Mouse (Mus musculus): ENCODE results near the gene Agpat2. TPM values are rescaled to one million over a fixed set of nuclear protein-coding genes. Genes with fewer than 3 reads are reported as not detected.

The Agpat2 gene
- polyA plus RNA-seq, 1 experiment from 2014 or later: 24.6 TPM

GRCm38 (mm10) chr2:26617928-26618327, 13.7 kb upstream of the Agpat2 start:
- no peak overlapping the region for H3K9ac ChIP-seq
- H3K9me3 ChIP-seq: no peaks in the 10 kb centered on the region
- no peaks in the 10 kb centered on the region for H3K27me3 ChIP-seq
- no peak overlapping the region for H3K4me2 ChIP-seq (replicated peaks)
- no peak for ATAC-seq (ENCODE audit: low FRiP score, low read depth)
- no peaks in the 10 kb centered on the region for H3K4me1 ChIP-seq
- H3K27ac ChIP-seq: no peak overlapping the region
- no peaks in the 10 kb centered on the region for H3K36me3 ChIP-seq
- no peak overlapping the region for H3K4me3 ChIP-seq
- WGBS: 56% methylated on average over 7 of the region's 7 CpGs

- H3K4me3 ChIP-seq: no peak overlapping the region
- WGBS: 75% methylated on average over 6 of the region's 6 CpGs
- H3K9ac ChIP-seq: no peak overlapping the region
- H3K27ac ChIP-seq: no peak overlapping the region
- H3K27me3 ChIP-seq: no peaks in the 10 kb centered on the region
- no peaks in the 10 kb centered on the region for H3K4me1 ChIP-seq
- H3K36me3 ChIP-seq: no peaks in the 10 kb centered on the region
- no peak overlapping the region for H3K4me2 ChIP-seq (replicated peaks)
- ATAC-seq (ENCODE audit: low FRiP score, low read depth): no peak
- H3K9me3 ChIP-seq: no peaks in the 10 kb centered on the region
These were observed 13.1 kb upstream of the Agpat2 start for GRCm38 (mm10) chr2:26617331-26617730.

DNA sequence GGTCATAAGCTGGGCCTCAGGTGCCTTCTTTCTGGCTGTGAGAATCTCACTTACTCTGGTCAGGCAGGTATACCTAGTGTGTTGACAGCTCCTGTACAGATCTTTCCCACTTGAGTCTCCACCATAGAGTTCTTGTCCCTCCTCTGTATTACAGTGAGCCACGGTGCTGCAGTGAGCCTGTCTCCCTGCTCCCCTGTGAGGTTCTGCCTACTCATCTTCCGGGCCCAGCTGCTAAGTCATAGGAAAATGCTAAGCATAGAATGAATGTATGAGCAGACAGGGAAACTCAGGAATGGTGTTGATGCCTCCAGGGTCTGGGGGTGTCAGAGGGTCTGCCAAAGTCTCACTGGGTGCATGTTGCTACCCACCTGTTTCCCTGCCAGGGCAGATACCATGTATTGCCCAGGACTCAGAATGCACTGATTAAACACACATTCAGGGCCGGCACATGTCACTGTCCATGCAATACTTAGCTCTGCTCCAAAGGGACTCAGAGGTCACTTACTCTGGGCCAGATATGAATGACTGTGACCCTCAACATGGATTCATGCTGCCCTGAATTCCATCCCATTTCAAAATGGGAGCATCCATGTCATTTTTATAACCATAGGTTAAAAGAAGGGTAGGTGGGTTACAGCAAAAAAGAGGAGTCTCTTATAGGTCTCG, 11.4 kb upstream of the Agpat2 start:
- H3K4me3 ChIP-seq: no peak overlapping the region
- WGBS: 83% methylated on average over 4 of the region's 4 CpGs

DNA sequence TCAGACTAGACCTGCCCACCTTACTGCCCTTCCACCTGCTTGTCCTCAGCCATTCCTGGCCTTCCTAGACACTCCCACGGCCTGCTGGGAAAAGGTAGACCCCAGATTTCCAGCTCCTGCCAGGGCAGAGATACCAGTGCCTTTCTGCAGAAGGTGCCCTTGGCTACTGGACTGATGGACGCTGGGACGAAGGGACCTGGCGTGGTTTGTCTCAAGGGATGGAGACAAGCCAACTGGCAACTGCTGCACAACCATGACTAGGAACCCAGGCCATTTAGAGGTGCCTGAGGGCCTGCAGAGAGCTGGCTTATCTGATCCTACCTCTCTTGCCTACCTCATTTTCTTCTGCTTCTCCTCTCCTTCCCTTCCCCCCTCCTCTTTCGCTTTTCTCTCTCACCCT, 10.7 kb upstream of the Agpat2 start:
- ATAC-seq (ENCODE audit: low FRiP score, low read depth): no peak
- Histone ChIP-seq H3K4me1 (no peaks in the 10 kb centered on the region), H3K27ac (no peak overlapping the region), H3K9ac (no peak overlapping the region), H3K4me2 (replicated peaks) (no peak overlapping the region), H3K9me3 (no peaks in the 10 kb centered on the region), H3K27me3 (no peaks in the 10 kb centered on the region), H3K4me3 (no peak overlapping the region), H3K36me3 (no peaks in the 10 kb centered on the region)
- 74% methylated on average over 5 of the region's 5 CpGs for WGBS

More for the DNA sequence above, 11.4 kb upstream of the Agpat2 start:
- Histone ChIP-seq H3K36me3 (no peaks in the 10 kb centered on the region), H3K27ac (no peak overlapping the region), H3K27me3 (no peaks in the 10 kb centered on the region), H3K9me3 (no peaks in the 10 kb centered on the region), H3K4me1 (no peaks in the 10 kb centered on the region), H3K4me2 (replicated peaks) (no peak overlapping the region), H3K9ac (no peak overlapping the region)
- ATAC-seq (ENCODE audit: low FRiP score, low read depth): no peak

- Histone ChIP-seq H3K9ac (no peak overlapping the region), H3K27me3 (0 out of 2 replicates have a peak, but pooled peaks cover 3% of the 10 kb centered on the region), H3K36me3 (no peaks in the 10 kb centered on the region), H3K27ac (no peak overlapping the region), H3K9me3 (no peaks in the 10 kb centered on the region), H3K4me3 (no peak overlapping the region), H3K4me2 (replicated peaks) (no peak overlapping the region), H3K4me1 (peaks cover 6% of the 10 kb centered on the region; the same call in 1 of the 2 replicates)
- no peak for ATAC-seq (ENCODE audit: low FRiP score, low read depth)
These were observed 7.7 kb upstream of the Agpat2 start for GRCm38 (mm10) chr2:26611896-26612295.

GRCm38 (mm10) chr2:26611054-26611453, 6.8 kb upstream of the Agpat2 start:
- Histone ChIP-seq H3K4me1 (peaks cover 8% of the 10 kb centered on the region; the same call in 1 of the 2 replicates), H3K36me3 (no peaks in the 10 kb centered on the region), H3K4me3 (no peak overlapping the region), H3K9me3 (no peaks in the 10 kb centered on the region), H3K4me2 (replicated peaks) (no peak overlapping the region), H3K27me3 (peaks cover 6% of the 10 kb centered on the region), H3K27ac (no peak overlapping the region), H3K9ac (no peak overlapping the region)
- no peak for ATAC-seq (ENCODE audit: low FRiP score, low read depth)

GRCm38 (mm10) chr2:26610526-26610925, 6.3 kb upstream of the Agpat2 start:
- no peak for ATAC-seq (ENCODE audit: low FRiP score, low read depth)

GRCm38 (mm10) chr2:26609261-26609661, 5.0 kb upstream of the Agpat2 start:
- no peak overlapping the region for H3K27ac ChIP-seq
- H3K4me1 ChIP-seq: peaks cover 11% of the 10 kb centered on the region
- H3K9ac ChIP-seq: no peak overlapping the region
- no peak overlapping the region for H3K4me2 ChIP-seq (replicated peaks)
- no peak overlapping the region for H3K4me3 ChIP-seq
- no peaks in the 10 kb centered on the region for H3K36me3 ChIP-seq
- peaks cover 9% of the 10 kb centered on the region for H3K27me3 ChIP-seq
- ATAC-seq (ENCODE audit: low FRiP score, low read depth): no peak
- no peaks in the 10 kb centered on the region for H3K9me3 ChIP-seq

More at GRCm38 (mm10) chr2:26610526-26610925, 6.3 kb upstream of the Agpat2 start:
- H3K9ac ChIP-seq: no peak overlapping the region
- H3K36me3 ChIP-seq: no peaks in the 10 kb centered on the region
- no peak overlapping the region for H3K27ac ChIP-seq
- no peaks in the 10 kb centered on the region for H3K9me3 ChIP-seq
- WGBS: 84% methylated on average over 3 of the region's 3 CpGs
- H3K4me3 ChIP-seq: no peak overlapping the region
- H3K4me2 ChIP-seq (replicated peaks): no peak overlapping the region
- peaks cover 6% of the 10 kb centered on the region for H3K27me3 ChIP-seq
- peaks cover 8% of the 10 kb centered on the region; the same call in 1 of the 2 replicates for H3K4me1 ChIP-seq

DNA sequence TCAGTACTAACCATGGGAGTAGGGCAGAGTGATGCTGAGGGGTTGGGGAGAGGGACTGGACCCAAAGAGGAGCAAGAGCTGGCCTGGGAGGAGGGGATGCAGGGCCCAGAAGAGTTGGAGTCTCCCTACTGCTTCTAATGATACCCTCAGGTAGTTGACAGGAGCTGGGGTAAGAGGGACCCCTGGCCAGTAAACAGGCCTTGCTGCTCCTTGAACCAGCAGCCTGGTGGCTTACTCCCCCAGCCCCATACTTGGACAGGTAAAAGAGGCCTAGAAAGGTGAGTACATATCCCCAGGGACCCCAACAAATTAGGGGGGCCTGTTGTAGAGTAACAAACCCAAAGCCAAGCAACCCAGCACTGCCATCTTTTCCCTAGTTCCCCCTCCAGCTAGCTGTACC, 4.6 kb upstream of the Agpat2 start:
- H3K36me3 ChIP-seq: no peaks in the 10 kb centered on the region
- no peaks in the 10 kb centered on the region for H3K9me3 ChIP-seq
- ATAC-seq (ENCODE audit: low FRiP score, low read depth): no peak
- no peak overlapping the region for H3K4me2 ChIP-seq (replicated peaks)
- H3K27ac ChIP-seq: no peak overlapping the region
- peaks cover 12% of the 10 kb centered on the region for H3K4me1 ChIP-seq
- peaks cover 9% of the 10 kb centered on the region for H3K27me3 ChIP-seq
- H3K4me3 ChIP-seq: no peak overlapping the region
- no peak overlapping the region for H3K9ac ChIP-seq

- no peak for ATAC-seq (ENCODE audit: low FRiP score, low read depth)
- Histone ChIP-seq H3K9me3 (no peaks in the 10 kb centered on the region), H3K4me1 (peaks cover 24% of the 10 kb centered on the region), H3K4me2 (replicated peaks) (no peak overlapping the region), H3K27ac (no peak overlapping the region), H3K27me3 (peaks cover 11% of the 10 kb centered on the region), H3K9ac (no peak overlapping the region), H3K4me3 (no peak overlapping the region), H3K36me3 (no peaks in the 10 kb centered on the region)
- 42% methylated on average over 6 of the region's 6 CpGs for WGBS
These were observed 3.1 kb upstream of the Agpat2 start for GRCm38 (mm10) chr2:26607056-26607910.

DNA sequence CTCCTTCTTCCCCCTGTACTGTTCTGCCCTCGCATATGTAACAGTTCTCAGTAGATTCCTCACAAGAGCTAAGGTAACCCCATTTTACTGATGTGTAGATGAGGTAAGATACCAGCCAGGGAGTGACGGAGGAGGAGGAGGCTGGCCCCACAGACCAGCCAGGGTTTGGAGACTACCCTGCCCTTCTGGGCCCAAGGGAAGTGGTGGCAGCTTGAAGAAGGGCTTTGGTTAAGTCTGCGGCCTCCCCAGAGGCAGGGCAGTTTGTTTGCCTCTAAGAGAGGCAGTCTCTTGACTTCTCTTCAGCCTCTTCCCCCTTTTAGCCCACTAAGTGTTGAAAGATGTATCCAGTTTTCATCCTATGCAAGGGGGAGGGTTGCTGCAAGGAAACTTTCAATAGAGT, 2.4 kb upstream of the Agpat2 start:
- Histone ChIP-seq H3K36me3 (no peaks in the 10 kb centered on the region), H3K4me3 (no peak overlapping the region), H3K27ac (no peak overlapping the region), H3K27me3 (peaks cover 11% of the 10 kb centered on the region), H3K9me3 (no peaks in the 10 kb centered on the region), H3K9ac (no peak overlapping the region), H3K4me1 (peaks cover 24% of the 10 kb centered on the region), H3K4me2 (replicated peaks) (no peak overlapping the region)
- no peak for ATAC-seq (ENCODE audit: low FRiP score, low read depth)
- 68% methylated on average over 3 of the region's 3 CpGs for whole genome bisulfite sequencing

GRCm38 (mm10) chr2:26605331-26605730, 1.1 kb upstream of the Agpat2 start:
- Histone ChIP-seq H3K27me3 (peaks cover 11% of the 10 kb centered on the region), H3K9ac (no peak overlapping the region), H3K36me3 (no peaks in the 10 kb centered on the region), H3K4me2 (replicated peaks) (no peak overlapping the region), H3K4me1 (peaks cover 24% of the 10 kb centered on the region), H3K4me3 (no peak overlapping the region), H3K9me3 (no peaks in the 10 kb centered on the region), H3K27ac (no peak overlapping the region)
- WGBS: 84% methylated on average over 8 of the region's 8 CpGs
- ATAC-seq (ENCODE audit: low FRiP score, low read depth): no peak
